Mouse (Mus musculus) liver, adult 2 months (tissue): Measurements from ENCODE around the gene Spred1.
"Not testable (repeated sequence)": the region's sequence is repeated elsewhere in the genome, so short reads cannot be mapped to it uniquely, and the experiment has no call there.

ENCODE experiments used
- CTCF ChIP-seq: fragments of 200-500 bp; IDR thresholded peaks from 2 replicates; pipeline ENCODE4 v1.5.1; 2011; ENCODE audit warnings: low read depth, low read length, control low read depth
- POLR2A ChIP-seq: fragments of 200-500 bp; IDR thresholded peaks from 2 replicates; pipeline ENCODE4 v1.6.1; 2011; ENCODE audit warnings: low read length, control low read depth; ENCODE audit not compliant: insufficient read depth; ENCODE audit errors: extremely low read depth

GRCm38 (mm10) chr2:117131041-117131440, 9.9 kb downstream of the Spred1 start:
- not testable (repeated sequence) for TF ChIP-seq CTCF, POLR2A
